Mouse (Mus musculus): ENCODE measurements at regions not wholly inside any gene's neighbourhood (a gene's known extent, or its start where the extent isn't known, plus 50 kb on each side); places are given as distances from the start of the nearest gene placed in this dataset.

DNA sequence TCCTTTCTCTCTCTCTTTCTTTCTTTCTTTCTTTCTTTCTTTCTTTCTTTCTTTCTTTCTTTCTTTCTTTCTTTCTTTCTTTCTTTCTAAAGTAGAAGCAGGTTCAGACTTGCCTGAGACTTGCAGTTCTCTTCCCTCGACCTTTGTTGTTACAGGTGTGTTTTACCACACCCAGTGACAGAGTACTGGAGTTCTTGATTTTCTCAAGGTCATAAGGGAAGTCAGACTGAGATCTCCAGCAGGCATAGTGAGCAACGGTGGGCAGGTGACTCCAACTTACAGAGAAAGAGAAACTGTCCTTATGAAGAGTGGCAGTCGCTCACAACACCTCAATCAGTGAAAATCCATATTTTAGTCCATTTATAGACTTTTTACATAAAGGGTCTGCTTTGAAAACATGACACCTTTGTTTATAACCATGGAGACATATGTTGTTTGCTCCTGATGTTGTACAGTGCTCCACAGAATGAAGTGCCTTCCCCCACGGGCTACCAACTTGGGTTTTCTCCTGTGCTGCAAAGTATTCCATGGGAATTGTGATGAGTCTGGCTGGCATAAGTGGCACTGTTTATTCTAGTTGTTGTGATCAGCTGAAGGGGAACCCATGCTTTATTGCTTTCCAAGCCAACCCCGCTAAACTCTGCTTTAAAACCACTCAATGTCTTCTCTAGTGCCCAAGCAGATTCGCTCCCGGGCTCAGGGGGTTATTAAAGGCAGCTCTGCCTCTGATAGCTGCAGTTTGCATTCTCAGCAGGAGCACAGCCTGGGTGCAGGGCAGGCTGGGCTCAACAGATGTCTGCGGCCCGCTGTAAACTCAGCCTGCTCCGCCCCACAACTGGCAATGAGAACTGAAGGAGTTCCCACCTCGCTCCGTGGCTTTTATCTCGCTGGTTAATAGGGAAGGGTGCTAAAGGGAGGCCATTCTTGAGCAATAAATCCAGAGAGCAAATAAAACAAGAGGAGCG lies 132.6 kb upstream of the Jade1 start:
- DNase-seq (ENCODE audit: low read depth): no peak

DNA sequence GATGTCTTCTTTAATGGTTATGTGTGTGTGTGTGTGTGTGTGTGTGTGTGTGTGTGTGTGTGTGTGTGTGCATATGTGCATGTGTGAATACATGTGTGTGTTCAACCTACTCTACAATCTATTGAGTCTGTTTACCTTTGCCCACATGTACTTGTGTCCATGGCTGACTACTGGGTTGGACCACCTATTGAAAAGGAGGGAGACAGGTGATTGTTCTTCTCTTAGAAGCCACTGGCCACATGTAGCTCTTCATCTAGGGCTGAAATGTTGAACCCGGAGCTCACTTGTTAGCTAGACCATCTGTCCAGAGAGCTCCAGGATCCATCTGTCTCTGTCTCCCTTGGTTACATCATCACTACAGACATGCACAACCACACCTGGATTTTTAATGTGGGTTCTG lies 141.8 kb upstream of the Jade1 start:
- no peak for DNase-seq (ENCODE audit: low read depth)

DNA sequence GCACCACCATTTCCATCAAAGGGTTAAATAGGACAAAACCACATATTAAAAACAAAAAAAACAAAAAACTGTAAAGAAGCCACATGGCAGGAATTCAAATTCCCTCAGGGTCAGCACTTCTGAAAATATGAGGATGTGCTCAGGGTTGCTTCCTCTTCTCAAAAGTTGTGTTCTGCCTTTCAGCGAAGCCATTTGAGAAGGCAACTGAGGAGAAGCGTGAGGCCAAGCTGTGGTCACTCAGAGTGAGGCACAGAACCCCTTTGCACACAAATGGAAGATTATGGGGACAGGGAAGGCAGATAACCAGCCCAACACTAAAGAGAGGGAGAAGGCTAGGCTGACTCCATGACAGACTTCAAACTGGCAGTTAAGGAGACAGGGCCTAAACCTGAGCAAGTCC lies 142.8 kb upstream of the Jade1 start:
- DNase-seq (ENCODE audit: low read depth): no peak

DNA sequence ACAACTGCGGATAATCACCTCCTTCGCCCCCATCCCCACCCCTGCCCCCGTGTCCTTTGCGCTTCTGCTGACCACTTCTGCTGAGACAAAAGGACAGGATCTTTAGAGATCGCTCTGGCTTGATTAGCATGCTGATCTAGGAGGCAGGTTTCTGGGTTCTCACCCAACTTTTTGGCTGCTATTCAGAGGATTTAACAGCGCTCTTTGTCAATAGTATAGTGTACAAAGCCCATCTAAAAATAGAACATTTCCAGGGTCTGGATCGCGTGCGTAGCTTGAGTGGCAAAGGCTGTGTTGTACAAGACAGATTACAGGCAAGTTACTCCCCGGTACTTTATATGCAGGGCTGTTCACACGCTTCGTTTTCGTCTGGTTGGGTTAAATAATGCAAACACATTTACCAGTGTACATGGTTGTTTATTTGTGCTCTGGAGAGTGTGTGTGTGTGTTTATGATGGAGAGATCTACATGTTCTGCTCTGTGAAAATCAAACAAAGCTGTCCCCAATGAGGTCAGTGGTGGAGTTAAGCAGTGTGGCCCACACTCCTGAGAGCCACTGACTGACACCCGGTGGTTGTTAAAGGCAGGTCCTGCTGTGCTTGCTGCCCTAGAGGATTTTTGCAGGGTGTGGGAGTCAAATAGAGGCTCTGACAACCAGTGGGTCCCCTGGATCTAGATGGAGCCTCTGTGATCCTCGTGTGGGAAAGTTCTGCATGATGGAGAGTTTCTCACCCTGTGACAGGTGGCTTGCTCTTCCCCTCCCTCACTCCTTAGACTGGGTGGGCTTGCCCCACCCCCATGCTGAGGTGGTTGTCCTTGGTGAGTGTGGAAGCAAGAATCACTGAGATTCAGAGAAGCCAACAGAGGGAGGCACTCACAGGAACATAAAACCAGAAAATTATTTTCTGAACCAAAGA lies 146.5 kb upstream of the Jade1 start:
- no peak for DNase-seq (ENCODE audit: low read depth)

DNA sequence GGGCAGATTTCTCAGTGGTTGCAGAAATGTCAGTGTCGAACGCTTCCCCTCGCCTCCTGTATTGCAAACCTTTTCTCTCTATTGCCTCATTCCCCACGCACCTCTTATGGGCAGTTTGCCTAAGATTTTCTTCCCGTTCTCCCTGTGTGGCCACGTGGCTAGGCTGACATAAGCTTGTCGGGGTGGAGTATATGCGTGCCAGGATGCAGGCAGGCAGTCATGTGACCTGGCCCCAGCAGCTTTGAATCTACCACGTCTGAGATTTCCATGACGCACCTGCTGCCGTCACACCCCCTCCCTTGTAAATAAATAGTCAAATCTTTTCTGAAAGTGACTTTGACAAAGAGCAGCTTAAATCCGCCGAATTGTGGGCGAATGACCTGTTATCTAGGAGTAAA lies 147.1 kb upstream of the Jade1 start:
- DNase-seq (ENCODE audit: low read depth): no peak

DNA sequence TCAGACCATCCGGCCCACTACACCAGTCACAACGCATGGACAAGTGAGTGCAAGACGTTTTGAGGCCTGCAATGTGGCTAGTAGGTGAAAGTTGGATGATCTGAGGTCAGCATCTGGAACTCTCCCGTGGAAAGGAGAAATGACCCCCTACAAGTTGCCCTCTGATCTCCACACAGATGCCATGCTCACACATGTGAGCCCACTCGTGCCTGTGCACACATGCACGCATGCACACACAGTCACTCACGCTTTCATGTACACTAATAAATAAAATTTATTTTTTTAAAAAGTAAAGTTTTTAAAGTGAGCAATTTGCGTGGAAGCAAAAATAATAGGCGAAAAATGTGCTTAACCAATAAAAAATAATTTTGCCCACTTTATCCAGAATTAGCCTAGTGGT lies 147.5 kb upstream of the Jade1 start:
- DNase-seq (ENCODE audit: low read depth): no peak

DNA sequence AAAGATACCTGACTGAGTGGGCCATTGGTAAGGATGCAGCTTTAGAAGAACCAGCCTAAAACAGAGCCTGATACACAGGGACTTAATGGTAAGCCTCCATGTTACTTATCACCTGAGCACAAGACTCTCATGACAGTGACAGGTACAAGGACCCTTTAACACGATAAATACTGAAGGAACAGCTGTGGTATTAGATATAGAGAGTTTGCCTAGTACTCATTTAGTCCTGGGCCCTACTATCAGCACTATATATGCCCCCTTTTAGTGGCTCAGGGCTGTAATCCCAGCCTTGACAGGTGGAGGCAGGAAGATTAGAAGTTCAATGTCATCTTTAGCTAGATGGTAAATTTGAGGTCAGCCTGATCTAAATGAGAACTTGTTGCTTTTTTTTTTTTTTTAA lies 148.0 kb upstream of the Jade1 start:
- no peak for DNase-seq (ENCODE audit: low read depth)

DNA sequence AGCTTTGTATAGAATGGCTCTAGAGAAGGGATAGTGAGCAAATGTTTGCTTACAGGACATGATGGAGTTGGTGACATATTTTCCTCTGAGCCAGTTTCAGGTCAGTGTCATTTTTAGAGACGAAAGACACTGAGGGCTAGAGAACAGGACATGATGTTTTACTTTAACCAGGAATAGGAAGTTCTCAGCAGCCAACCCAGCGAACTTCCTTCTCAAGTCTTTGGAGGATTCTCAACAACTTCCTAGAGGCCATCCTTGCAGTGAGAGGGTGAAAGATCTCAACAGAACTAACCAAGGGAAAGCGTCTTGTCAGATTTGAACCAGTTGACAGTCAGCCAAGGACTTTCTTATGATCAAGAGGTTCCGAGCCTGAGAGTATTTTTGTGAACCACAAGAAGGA lies 153.7 kb upstream of the Jade1 start:
- no peak for DNase-seq (ENCODE audit: low read depth)

DNA sequence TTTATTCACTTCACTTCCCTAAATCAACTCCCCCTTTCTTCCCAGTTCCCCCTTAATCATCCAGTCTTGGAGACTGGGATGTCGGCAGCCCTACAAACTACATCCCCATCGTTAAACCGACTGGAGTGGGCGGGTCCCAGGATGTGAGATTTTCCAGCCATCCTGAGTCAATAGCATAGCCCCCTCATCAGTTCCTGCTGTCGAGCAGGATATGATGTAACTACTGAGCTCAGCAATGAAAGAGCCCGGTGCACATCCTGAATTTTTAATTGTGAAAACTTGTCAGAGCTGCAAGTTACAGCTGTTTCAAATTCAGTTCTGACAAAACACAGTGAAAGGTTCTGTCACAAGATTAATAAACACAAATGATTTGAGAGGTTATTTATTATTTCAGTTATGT lies 165.7 kb upstream of the Jade1 start:
- DNase-seq (ENCODE audit: low read depth): no peak

DNA sequence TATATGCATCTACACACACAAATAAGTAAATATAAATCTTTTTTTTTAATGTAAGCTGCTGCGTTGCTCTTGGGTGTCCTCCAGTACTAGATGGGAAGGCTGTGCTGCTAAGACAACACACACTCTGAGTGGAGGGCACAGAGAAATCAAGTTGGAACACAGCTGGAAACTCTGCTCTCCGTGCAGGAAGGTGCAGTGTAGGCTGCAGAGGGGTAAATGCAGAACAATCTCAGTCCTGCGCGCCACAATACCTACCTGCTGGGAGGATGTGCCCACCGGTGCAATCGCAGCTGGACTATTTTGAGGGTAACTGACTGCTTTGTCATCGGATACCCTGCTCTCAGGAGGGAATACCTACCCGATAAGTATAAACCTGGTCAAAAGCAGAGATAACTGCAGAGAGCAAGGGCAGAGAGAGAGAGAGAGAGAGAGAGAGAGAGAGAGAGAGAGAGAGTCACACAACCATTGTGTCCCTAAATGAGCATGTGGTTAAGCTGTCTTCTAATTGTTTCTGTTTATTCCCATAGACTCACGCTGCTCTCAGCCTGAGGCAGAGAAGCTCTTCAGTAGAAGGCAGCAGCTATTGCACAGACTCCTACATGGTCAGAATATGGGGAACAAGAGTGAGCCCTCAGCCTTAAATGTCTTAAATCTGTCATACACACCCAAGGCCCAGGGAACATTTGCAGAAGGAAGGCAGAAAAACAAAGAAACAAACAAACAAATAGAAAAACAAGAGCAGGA lies 167.9 kb upstream of the Jade1 start:
- DNase-seq (ENCODE audit: low read depth): no peak

DNA sequence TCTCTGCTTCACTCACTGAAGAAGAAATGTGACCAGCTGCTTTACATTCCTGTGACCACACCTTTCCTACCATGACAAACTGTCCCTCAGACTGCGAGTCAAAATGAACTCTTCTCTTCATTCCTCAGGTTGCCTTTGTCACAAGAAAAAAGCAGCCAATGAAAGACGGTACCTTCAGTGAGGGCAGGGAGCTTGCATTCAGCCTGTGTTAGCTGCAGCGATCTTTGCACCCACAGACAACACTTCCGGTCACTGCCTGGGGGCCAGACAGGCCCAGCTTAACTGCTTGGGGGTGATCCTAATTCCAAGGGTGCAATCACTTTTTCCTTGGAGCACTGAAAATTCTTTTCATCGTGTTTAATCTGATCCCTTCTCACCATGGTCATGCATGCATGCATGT lies 169.2 kb upstream of the Jade1 start:
- no peak for DNase-seq (ENCODE audit: low read depth)

DNA sequence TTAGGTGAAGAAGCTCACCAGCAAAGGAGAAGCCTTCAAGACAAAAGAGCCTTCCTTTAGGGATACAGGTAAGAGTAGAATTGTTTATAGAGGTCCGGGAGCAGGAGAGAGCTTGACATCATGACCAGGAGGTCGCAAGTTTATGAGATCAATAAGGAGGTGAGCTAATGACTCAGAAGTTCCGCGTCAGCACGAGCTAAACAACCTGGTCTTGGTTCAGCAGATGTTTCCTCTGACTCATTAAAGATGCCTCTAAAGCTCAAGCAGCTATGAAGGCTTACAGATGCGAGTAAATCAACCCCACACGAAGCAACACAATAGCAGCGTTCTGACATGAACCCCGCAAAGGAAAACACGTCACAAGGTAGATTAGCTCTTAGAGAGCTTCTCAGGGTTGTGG lies 171.1 kb upstream of the Jade1 start:
- no peak for DNase-seq (ENCODE audit: low read depth)

DNA sequence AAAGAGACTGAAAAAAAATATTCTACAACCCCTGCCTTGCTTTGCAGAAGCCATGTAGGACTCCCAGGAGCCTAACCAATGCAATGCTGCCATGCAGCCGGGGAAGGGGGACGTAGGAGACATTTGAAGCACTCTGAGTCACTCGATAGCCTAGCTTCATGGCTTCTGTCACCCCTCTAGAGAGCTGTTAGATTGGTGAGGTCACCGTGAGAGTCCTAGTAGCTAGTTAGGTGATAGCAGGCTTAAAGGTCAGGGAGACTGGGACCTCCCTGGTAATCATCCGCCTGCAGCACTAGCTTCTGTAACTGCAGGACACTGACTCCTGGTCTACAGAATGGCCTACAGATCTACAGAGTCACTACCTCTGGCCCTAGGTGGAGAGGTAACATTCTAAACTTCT lies 177.0 kb upstream of the Jade1 start:
- DNase-seq (ENCODE audit: low read depth): no peak

DNA sequence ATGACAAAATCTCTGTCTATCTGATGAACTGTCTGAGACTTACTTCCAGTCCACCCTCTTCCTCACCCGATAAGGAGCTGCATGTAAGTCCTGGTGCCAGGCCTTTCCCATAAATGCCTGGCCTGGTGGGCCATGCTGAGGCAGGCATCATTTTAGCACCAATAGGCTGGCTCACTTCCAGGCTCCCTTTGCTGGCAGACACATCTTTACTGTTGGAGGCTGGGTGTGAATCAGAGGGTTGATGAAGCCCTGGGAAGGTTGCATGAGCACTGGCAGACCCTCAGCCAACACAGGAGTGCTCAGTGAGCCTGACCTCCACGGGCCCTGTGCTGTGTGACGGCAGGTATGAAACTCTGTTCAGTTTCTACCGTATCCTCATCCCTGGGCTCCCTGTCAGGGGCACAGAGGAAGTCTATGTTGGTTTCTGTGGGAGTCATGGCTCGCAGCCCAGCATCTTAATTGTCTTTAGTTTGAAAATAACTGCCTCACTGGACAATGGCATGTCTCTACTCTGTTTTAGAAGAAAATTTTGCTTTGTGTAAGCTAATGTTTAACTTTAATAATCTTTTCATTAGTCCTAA lies 177.6 kb upstream of the Jade1 start:
- DNase-seq (ENCODE audit: low read depth): no peak

DNA sequence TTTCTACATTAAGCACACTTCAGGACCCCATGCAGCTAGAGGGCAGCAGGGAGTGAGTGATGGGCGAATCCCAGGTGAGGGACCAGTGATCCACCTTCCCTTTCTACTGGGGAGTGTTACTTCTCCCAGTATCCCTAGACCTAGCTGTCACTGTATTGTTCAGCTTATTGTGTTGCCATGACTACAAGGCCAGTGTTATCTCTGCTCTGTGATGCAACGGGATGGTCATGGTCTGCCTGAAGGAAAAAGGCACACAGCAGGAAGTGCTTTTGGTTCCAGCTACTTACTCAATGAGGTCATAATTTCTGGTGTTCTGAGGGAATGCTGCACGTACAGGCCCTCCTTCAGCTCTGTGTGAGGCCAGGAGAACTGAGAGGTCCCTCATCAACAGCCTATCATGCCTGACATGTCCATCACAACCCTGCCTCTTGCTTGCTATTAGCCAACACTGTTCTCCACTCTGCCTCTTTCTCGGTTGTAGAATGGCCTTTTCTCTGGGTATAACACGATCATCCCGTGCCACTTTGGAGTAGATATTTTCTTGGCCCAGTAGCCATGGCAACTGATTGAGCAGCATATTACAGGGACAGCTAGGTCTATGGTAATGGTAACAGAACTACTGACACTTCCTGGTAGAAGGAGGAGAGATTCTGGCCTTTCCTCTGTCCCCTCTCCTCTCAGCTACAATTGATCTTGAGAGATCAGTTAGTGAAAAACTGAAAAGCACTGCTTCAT lies 178.5 kb upstream of the Jade1 start:
- no peak for DNase-seq (ENCODE audit: low read depth)

DNA sequence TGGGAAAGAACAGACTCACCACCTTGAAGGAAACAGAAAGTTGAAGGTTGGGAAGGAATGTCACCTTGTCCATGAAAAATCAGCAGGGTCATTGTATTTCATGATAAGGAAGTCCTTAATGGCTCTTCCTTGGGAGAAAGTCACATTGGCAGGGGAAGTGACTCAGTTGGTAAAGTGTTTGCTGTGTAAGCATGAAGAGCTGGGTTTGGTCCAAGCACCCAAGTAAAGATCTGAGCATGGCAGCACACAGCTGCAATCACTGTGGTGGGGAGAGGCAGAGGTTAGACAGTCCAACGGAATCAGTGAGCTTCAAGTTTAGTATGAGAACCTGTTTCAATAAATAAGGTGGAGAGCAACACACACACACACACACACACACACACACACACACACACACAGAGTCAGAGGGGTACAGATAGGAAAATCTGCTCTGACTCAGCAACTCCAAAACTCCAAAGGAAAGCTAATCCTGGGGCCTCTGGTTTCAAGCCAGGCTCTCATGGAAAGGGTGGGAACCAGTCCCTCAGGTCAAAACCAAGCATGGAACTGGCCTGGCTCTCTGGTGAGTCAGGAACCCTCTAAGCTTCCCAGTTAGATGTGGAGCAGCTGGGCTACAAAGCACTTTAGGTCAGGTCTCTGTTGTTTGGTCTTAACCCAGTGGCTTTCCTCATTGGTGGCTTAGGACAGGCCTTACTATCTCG lies 180.2 kb upstream of the Jade1 start:
- DNase-seq (ENCODE audit: low read depth): no peak

DNA sequence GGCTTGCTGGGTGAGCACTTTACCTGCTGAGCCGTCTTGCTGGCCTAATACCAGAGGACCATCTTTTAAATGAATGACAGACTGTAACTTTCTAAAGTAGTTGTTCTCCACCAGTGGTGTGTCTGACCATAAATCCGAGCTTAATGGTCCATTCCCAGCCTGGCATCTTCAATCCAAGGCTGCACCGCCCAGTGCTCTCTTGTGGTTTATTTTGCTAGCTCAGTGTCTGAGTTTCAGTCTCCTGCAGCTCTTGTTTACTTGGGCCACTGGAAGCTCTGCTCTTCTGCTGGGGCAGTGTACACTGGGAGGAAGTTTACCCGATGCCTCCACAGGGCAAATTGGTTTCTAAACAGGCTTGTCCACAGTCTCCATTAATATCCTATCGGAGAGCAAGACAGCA lies 182.3 kb upstream of the Jade1 start:
- DNase-seq (ENCODE audit: low read depth): no peak

DNA sequence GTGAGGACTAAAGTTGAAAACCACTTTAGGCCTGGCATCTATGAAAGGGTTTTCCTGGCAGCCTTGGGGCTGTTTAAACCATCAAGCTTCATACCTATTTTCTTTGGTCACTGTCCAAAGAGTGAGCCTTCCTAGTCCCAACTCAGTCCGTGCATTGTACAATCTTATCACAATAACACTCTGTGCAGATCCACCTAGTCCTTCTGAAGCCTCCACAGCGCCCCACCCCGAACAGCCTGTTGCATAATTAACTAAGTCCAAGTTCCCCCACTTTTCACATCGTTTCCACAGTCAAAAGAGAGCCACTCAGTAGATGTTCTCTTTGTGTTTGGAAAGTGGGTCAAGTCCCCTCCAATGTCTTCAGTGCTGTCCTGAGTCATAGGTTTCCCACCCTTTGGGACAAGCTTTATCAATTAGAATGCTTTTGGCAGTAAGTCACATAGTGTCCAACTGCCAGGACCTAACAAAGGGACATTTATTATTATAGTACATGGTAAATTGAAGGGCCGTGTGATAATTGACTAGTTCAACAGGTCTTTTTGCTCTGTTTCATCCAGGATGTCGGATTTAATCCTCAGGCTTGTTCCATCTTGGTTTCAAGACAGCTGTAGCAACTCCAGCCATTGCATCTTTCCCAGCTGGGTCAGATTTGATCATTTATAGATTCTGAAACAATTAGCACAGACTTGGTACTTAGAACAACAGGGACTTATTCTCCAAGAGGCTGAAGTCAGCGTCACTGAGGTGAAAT lies 187.0 kb upstream of the Jade1 start:
- DNase-seq (ENCODE audit: low read depth): no peak

DNA sequence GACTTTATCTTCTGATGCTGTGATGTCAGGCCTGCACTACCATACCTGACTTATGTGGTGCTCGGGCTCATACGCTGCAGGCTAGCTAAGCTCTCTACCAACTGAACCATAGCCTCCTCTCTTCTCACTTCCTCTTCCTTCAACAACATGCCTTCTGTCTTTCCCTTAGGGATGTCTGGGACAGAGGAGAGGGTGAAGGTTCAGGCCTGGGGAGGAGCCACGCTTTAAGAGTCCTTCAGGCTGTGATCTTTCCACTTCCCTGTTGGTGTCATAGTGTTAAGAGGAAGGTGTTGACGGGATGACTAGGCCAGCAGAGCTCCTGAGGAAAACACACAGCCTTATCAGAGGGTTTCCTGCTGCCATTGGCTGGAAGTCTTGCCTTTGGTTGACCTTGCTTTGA lies 188.8 kb upstream of the Jade1 start:
- DNase-seq (ENCODE audit: low read depth): no peak

DNA sequence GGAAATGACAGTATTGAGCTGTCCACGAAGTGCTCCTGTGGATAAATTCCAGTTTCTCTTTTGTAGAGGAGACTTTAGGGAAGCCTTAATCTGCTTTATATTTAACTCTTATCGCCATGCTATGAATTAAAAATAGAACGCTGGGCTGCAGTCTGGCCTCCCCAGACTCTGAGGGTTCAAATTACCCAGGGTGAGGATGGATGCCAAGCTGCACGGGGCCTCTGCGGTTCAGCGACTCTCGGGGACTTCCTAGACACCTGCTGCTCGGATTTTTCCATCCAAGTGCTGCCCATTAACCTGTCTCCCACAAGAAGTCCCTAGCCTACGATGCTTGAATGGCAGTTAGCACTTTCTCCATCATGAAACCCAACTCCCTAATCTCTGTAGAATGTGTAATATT lies 189.3 kb upstream of the Jade1 start:
- no peak for DNase-seq (ENCODE audit: low read depth)

All from c-Kit-positive CD71-positive TER-119-negative erythroid progenitor cells, embryonic 14.5 days (primary cell).